Mouse (Mus musculus): ENCODE measurements around the gene Epb41l1.
A peak's percentile ranks its signal among the peaks of the same experiment; 100 is the strongest.

Epb41l1 gene

DNA sequence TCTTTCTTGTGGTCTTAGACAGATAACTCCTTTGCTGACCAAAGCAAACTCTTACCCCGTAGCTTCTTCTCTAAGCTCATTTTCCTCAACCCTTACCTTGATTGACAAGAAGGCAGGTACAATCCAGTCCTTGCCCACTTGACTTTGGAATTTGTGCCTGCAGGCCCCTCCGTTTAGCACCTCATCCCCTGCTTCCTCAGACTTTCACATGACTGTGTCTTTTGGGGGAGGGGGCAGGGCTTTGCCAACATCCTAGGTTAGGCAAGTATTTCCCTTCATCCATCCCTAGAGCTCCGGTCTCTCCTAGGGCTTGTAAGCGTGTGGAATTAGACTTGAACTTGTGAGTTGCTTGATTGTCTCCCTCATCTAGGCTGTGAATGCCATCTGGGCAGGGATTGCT lies 3.0 kb downstream of the Epb41l1 start:
- peak; percentile 72 for DNase-seq (ENCODE audit: low read depth, low spot score)

- DNase-seq (ENCODE audit: low read depth, low spot score) = peak; percentile 97
These were observed 4.9 kb downstream of the Epb41l1 start for GRCm38 (mm10) chr2:156425618-156426017.

GRCm38 (mm10) chr2:156426151-156426550 lies 5.4 kb downstream of the Epb41l1 start:
- peak; percentile 85 for DNase-seq (ENCODE audit: low read depth, low spot score)

GRCm38 (mm10) chr2:156429836-156430235 lies 9.1 kb downstream of the Epb41l1 start:
- DNase-seq (ENCODE audit: low read depth, low spot score) = peak; percentile 88

GRCm38 (mm10) chr2:156430326-156430725 lies 9.6 kb downstream of the Epb41l1 start:
- no peak for DNase-seq (ENCODE audit: low read depth, low spot score)

DNA sequence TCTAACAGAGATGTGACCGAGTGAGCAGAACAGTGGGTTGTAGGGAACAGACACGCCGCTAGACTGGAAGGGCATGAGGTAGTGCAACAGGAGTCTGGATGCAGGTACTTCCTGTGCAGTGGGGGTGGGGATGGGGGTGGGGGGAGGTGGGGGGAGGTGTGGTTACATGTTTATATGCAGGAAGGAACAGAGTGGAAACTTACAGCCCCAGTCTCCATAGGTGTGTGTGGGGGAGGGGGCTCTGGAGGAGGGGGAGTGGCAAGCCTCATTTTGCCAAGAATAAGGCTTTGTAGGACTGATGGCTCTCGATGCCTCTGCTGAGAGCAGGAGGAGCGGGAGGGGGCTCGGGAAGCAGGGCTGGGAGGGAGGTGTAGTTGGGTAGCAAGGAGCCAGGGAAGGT lies 10.7 kb downstream of the Epb41l1 start:
- peak; percentile 79 for DNase-seq (ENCODE audit: low read depth, low spot score)

DNA sequence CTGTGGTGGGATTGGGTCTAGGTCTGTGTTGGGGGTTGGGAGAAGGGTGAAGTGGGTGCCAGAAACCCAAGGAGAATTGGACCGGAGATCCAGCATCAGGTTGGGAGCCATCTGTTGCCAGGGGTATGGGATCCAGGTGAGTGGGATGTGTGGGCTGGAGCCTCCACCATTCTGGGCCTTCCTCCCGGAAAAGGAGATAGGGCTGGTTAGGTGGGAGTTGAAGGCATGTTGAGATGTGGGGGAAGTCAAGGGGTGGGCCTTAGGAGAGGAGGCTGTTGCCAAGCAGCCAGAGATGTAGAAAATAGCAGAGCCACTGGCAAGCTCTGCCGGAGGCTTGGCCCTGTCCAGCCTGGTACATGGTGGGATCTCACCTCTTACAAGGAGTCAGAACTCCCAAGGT lies 11.4 kb downstream of the Epb41l1 start:
- peak; percentile 43 for DNase-seq (ENCODE audit: low read depth, low spot score)

DNA sequence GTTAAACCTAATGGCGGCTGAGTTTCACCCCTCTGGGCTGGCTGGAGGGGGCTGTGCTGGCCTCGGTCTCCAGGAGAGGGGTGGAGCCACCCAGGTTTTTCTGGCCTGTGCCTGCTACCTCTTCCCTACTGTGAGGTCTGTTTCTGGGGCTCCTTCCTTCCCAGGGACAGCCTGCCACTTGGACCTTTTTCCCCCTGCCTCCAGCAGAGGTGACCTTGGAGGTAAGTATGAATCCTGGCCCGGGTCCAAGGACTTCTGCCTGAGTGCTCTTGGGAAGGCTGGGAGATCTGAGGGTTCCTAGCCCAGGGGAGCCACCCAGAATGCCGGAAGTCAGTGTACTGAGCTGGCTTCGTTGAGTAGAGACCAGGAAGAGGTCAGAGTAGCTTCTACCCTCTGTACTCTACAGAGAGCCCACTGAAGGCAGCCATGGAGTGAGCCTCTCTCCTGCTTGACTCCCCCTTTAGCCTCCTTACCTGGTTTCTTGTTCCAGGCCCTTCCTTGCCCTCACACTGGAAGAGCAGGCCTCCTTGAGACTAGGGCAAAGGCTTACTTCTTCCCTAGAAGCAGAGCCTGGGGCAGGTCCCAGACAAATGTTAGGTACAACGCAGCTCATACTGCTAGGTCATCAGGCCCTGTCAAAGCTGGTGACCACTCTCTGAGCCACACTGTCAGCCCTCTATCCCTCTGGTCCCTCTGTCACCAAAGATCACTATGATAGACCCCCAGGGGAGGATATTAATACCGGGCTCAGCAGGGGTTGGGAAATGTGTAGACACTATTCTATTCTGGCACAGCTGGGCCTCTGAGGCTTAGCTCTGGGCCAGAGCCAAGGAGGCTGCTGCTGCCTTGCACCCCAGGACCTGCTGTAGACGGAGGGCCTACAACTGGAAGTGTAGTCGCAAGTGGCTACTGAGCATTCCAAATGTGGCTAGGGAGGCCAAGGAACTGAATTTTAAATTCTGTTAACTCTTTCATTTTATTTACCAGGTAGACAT lies 12.5 kb downstream of the Epb41l1 start:
- DNase-seq (ENCODE audit: low read depth, low spot score) = peak; percentile 87

GRCm38 (mm10) chr2:156437637-156438036 lies 16.9 kb downstream of the Epb41l1 start:
- DNase-seq (ENCODE audit: low read depth, low spot score) = no peak

DNA sequence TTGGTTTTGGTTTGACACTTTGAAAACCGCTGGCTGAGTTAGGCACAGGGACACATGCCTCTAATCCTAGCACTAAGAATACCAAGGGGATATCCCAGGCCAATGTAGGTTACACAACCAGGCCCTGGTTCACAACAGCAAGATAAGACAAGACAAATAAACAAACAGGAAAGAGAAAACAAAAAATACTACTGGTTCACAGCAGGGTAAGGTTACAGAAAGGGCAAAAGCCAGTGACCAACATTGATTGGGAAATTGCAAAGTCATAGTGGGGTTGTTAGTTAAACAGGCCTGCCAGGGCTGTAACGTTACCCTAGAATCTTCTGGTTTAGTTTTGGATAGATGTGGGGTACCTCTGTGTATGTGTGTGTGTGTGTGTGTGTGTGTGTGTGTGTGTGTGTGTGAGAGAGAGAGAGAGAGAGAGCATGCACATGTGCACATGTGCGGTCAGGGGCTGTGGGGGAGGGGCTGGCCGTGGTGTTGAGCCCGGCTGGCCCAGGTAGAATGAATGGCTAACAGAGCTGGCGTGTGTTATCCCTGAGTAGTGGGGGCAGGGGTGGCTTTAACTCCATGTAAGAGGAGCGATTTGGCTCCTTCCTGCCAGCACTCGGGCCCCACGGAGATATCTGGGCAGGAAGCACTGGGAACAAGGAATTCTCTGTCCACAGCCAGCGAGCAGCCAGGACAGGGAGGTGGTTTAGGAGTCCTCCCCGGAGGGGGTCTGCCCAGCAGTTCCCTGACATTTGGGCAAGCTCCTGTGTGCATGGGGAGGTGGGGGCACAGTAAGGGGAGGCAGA lies 19.2 kb downstream of the Epb41l1 start:
- peak; percentile 62 for DNase-seq (ENCODE audit: low read depth, low spot score)

GRCm38 (mm10) chr2:156441909-156442308 lies 21.2 kb downstream of the Epb41l1 start:
- no peak for DNase-seq (ENCODE audit: low read depth, low spot score)

DNA sequence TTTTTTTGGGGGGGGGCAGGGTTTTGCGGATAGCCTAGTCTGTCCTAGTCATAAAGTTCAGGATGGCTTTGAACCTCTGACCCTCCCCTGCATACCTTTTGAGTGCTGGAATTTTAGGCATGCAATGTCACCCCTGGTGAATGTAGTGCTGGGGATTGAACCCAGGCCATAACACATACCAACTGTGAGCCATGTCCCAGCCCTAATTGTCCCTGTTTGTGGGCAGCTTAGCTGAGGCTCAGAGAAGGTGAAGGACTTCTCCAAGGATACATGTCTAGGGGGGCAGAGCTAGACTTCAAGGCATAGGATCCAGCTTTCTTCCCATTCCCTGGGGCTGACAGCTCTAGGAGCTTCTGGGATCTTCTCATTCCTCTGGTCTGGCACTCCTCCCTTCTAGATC lies 22.6 kb downstream of the Epb41l1 start:
- DNase-seq (ENCODE audit: low read depth, low spot score) = peak; percentile 61

GRCm38 (mm10) chr2:156446489-156447035 lies 25.9 kb downstream of the Epb41l1 start:
- DNase-seq (ENCODE audit: low read depth, low spot score) = no peak

DNA sequence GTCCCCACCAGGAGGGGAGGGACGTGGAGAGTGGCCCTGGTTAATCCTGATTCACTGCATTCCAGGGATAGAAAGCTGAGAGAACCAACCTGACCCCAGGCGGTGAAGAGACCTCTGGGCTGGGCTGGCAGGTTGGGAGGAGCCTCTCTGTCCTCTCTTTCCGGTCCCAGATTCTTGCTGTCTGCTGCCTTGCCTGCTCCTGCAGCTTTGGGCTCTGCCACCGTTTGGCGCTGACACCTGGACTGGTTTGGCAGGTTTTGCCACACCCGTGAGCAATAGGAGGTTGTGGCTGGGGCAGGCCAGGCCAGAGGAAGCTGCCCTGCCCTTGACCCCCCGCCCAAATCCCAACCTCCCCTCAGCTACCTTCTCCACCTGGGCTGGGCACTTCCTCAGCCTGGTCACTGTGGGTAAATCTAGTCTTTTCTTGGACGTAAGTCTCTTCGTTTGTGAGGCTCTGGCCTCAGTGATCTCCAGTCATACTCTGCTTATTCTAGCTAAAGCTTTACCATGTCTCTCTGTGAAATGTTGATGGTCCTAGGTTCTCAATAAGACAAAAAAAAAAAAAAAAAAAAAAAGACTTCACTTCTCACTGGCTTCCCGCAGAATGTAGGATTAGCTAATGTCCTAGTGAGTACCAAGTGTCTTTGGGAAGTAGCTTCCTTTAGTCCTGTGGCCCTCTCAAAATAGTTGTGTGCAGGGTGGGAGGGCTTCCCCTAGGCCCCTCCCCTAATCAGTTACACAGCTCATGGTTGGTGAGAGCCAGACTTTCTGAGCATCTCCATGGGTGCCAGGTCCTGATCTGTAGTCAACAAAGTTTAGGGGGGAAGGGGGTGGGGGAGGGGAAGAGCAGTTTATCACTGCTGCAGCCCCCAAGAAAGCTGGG lies 26.9 kb downstream of the Epb41l1 start:
- DNase-seq (ENCODE audit: low read depth, low spot score) = peak; percentile 82

DNA sequence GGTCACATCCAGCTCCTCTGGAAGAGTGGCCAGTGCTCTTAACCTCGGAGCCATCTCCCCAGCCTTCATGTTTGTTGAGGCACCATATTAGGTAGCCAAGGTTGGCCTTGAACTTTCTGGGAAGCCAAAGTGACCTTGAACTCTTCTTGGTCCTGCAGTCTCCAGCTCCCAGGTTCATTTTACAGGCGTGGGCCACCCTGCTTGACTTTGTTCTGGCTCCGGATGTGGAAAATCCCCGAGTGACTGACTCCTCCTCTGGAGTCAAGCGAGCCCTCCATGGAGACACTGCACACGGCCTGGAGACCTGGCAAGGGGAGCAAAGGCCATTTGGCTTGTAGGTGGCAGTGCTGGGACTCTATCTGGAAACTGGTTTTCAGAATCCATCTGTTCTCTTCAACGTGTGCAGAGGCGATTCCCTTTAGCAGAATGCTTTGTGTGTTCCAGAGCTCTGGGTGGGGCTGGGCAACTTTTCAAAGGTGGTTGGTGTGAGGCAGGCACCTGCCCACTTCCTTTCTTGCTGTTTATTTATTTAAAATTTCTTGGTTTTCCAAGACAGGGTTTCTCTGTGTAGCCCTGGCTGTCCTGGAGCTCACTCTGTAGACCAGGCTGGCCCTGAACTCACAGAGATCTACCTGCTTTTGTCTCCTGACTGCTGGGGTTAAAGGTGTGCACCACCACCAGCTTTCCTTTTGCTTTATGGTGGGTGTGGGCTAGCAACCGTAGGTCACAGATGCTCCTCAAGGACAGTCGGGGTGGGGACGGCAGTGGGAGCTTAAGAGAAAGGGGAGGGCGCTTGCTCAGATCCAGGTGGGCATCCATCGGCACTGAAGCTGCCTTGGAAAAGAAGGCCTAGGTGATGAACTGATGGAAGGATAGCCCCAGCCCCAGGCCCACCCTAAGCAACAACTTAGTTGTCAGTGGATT lies 30.8 kb downstream of the Epb41l1 start:
- peak; percentile 86 for DNase-seq (ENCODE audit: low read depth, low spot score)

DNA sequence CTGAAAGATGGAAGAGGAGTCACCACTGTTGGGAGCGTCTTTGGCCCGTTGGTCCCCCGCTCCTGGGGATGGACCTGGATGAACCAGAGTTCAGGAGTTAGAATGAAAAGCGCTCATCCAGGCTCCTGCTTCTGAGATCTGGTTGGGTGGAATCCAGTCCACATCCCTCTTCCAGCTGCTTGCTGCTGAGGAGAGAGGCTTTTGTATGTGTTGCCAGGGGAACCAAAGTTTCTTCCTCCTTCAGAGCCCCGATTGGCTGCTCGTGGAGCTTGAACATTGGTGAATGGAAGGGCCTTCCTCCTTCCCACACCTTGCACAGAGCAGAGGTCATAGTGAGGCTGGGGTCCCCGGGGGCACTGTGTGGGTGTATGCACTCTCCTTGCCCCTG lies 31.4 kb downstream of the Epb41l1 start:
- peak; percentile 66 for DNase-seq (ENCODE audit: low read depth, low spot score)

GRCm38 (mm10) chr2:156453822-156454221 lies 33.1 kb downstream of the Epb41l1 start:
- DNase-seq (ENCODE audit: low read depth, low spot score) = no peak

DNA sequence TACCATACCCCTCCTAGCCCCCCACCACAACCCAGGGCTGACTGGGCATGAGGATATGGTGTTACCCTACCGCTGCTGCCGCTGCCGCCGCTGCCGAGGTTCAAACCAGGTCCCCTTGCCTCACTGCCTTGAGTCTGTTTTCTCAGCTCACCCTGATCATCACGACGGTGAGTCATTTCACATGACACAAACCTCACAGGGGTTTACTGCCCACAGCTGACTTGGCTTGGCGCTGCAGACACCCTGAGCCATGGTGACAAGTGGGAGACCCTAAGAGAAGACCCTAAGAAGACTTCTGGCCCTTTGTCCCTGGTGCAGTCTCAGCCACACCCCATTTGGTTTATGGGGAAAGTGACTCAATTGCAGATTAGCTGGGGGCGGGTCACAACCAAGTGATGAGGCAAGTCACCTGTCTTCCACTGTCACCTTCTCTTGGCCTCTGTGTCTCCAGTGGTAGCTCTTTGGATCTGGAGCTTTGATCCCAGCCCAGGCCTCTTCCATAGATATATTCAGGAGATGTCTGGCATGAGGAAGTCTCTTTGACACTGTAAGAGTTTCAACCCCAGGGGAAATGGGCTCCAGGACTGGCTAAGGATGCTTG lies 34.9 kb downstream of the Epb41l1 start:
- no peak for DNase-seq (ENCODE audit: low read depth, low spot score)

Measured in ES-CJ7 (cell line).